Mouse (Mus musculus): ENCODE results near the gene Uaca. TPM values are rescaled to one million over a fixed set of nuclear protein-coding genes. Genes with fewer than 3 reads are reported as not detected.
A peak's percentile ranks its signal among the peaks of the same experiment; 100 is the strongest.

Uaca gene
- polyA plus RNA-seq (2014; fragmentation: Nextera tagmentation; extraction: Ambion mirVana): 12.5 and 20.6 TPM in 2 replicates

- Histone ChIP-seq H3K27me3 (ENCODE audit: control insufficient read depth, insufficient read depth, low read length) (no peaks in the 10 kb centered on the region), H3K9me3 (ENCODE audit: control insufficient read depth, low read depth, low read length) (no peaks in the 10 kb centered on the region), H3K27ac (ENCODE audit: low read length) (peak within 1 kb of the TSS; percentile 77), H3K4me2 (replicated peaks; ENCODE audit: low read depth, low read length) (peak within 1 kb of the TSS; percentile 88), H3K9ac (replicated peaks; ENCODE audit: low read depth, low read length) (peak within 1 kb of the TSS; percentile 69), H3K4me1 (ENCODE audit: control insufficient read depth, insufficient read depth, low read length) (peaks cover 4% of the 10 kb centered on the region; the same call in 1 of the 2 replicates), H3K36me3 (ENCODE audit: control insufficient read depth, insufficient read depth, low read length) (no peaks in the 10 kb centered on the region), H3K4me3 (ENCODE audit: low read depth, low read length) (peak within 1 kb of the TSS; percentile 87)
- under 1% methylated on average over 44 of the region's 45 CpGs for WGBS
- peak; percentile 98 for ATAC-seq (ENCODE audit: insufficient number of reproducible peaks, insufficient read depth, low FRiP score, low read depth)
Measured at GRCm38 (mm10) chr9:60794210-60794840, at the start of gene Uaca. Uaca (plus strand) TSS chr9:60794542.

- no peaks in the 10 kb centered on the region for H3K27me3 ChIP-seq (ENCODE audit: control insufficient read depth, insufficient read depth, low read length)
- no peak overlapping the region for H3K4me3 ChIP-seq (ENCODE audit: low read depth, low read length)
- no peak overlapping the region for H3K9ac ChIP-seq (replicated peaks; ENCODE audit: low read depth, low read length)
- H3K4me1 ChIP-seq (ENCODE audit: control insufficient read depth, insufficient read depth, low read length): peaks cover 12% of the 10 kb centered on the region
- no peaks in the 10 kb centered on the region for H3K36me3 ChIP-seq (ENCODE audit: control insufficient read depth, insufficient read depth, low read length)
- H3K27ac ChIP-seq (ENCODE audit: low read length): no peak overlapping the region
- WGBS: 70% methylated on average over 4 of the region's 4 CpGs
- ATAC-seq (ENCODE audit: insufficient number of reproducible peaks, insufficient read depth, low FRiP score, low read depth): no peak
- no peaks in the 10 kb centered on the region for H3K9me3 ChIP-seq (ENCODE audit: control insufficient read depth, low read depth, low read length)
- H3K4me2 ChIP-seq (replicated peaks; ENCODE audit: low read depth, low read length): no peak overlapping the region
Measured at GRCm38 (mm10) chr9:60744971-60745370, 49.4 kb upstream of the Uaca start.

- no peak overlapping the region for H3K27ac ChIP-seq (ENCODE audit: low read length)
- H3K4me1 ChIP-seq (ENCODE audit: control insufficient read depth, insufficient read depth, low read length): peaks cover 12% of the 10 kb centered on the region
- no peaks in the 10 kb centered on the region for H3K36me3 ChIP-seq (ENCODE audit: control insufficient read depth, insufficient read depth, low read length)
- no peak overlapping the region for H3K4me3 ChIP-seq (ENCODE audit: low read depth, low read length)
- H3K9me3 ChIP-seq (ENCODE audit: control insufficient read depth, low read depth, low read length): no peaks in the 10 kb centered on the region
- no peaks in the 10 kb centered on the region for H3K27me3 ChIP-seq (ENCODE audit: control insufficient read depth, insufficient read depth, low read length)
- WGBS: 57% methylated on average over 6 of the region's 6 CpGs
- no peak overlapping the region for H3K9ac ChIP-seq (replicated peaks; ENCODE audit: low read depth, low read length)
- H3K4me2 ChIP-seq (replicated peaks; ENCODE audit: low read depth, low read length): no peak overlapping the region
- no peak for ATAC-seq (ENCODE audit: insufficient number of reproducible peaks, insufficient read depth, low FRiP score, low read depth)
Measured at GRCm38 (mm10) chr9:60746561-60746960, 47.8 kb upstream of the Uaca start.

GRCm38 (mm10) chr9:60747672-60748071, 46.7 kb upstream of the Uaca start:
- ATAC-seq (ENCODE audit: insufficient number of reproducible peaks, insufficient read depth, low FRiP score, low read depth): no peak
- H3K4me3 ChIP-seq (ENCODE audit: low read depth, low read length): no peak overlapping the region
- WGBS: 87% methylated on average over 5 of the region's 5 CpGs
- no peak overlapping the region for H3K9ac ChIP-seq (replicated peaks; ENCODE audit: low read depth, low read length)
- H3K9me3 ChIP-seq (ENCODE audit: control insufficient read depth, low read depth, low read length): no peaks in the 10 kb centered on the region
- no peaks in the 10 kb centered on the region for H3K36me3 ChIP-seq (ENCODE audit: control insufficient read depth, insufficient read depth, low read length)
- H3K27me3 ChIP-seq (ENCODE audit: control insufficient read depth, insufficient read depth, low read length): no peaks in the 10 kb centered on the region
- H3K4me2 ChIP-seq (replicated peaks; ENCODE audit: low read depth, low read length): no peak overlapping the region
- H3K27ac ChIP-seq (ENCODE audit: low read length): no peak overlapping the region
- peaks cover 8% of the 10 kb centered on the region for H3K4me1 ChIP-seq (ENCODE audit: control insufficient read depth, insufficient read depth, low read length)

GRCm38 (mm10) chr9:60748191-60748590, 46.2 kb upstream of the Uaca start:
- ATAC-seq (ENCODE audit: insufficient number of reproducible peaks, insufficient read depth, low FRiP score, low read depth): no peak
- 79% methylated on average over 2 of the region's 2 CpGs for WGBS
- H3K27ac ChIP-seq (ENCODE audit: low read length): no peak overlapping the region

GRCm38 (mm10) chr9:60749105-60749504, 45.2 kb upstream of the Uaca start:
- no peak overlapping the region for H3K4me2 ChIP-seq (replicated peaks; ENCODE audit: low read depth, low read length)
- no peak overlapping the region for H3K27ac ChIP-seq (ENCODE audit: low read length)
- H3K4me1 ChIP-seq (ENCODE audit: control insufficient read depth, insufficient read depth, low read length): no peaks in the 10 kb centered on the region
- 93% methylated on average over 2 of the region's 2 CpGs for WGBS
- no peak overlapping the region for H3K4me3 ChIP-seq (ENCODE audit: low read depth, low read length)
- no peaks in the 10 kb centered on the region for H3K36me3 ChIP-seq (ENCODE audit: control insufficient read depth, insufficient read depth, low read length)
- H3K9me3 ChIP-seq (ENCODE audit: control insufficient read depth, low read depth, low read length): no peaks in the 10 kb centered on the region
- no peak overlapping the region for H3K9ac ChIP-seq (replicated peaks; ENCODE audit: low read depth, low read length)
- ATAC-seq (ENCODE audit: insufficient number of reproducible peaks, insufficient read depth, low FRiP score, low read depth): no peak
- H3K27me3 ChIP-seq (ENCODE audit: control insufficient read depth, insufficient read depth, low read length): no peaks in the 10 kb centered on the region

More at GRCm38 (mm10) chr9:60748191-60748590, 46.2 kb upstream of the Uaca start:
- no peak overlapping the region for H3K9ac ChIP-seq (replicated peaks; ENCODE audit: low read depth, low read length)
- H3K4me3 ChIP-seq (ENCODE audit: low read depth, low read length): no peak overlapping the region
- peaks cover 3% of the 10 kb centered on the region for H3K4me1 ChIP-seq (ENCODE audit: control insufficient read depth, insufficient read depth, low read length)
- H3K9me3 ChIP-seq (ENCODE audit: control insufficient read depth, low read depth, low read length): no peaks in the 10 kb centered on the region
- no peaks in the 10 kb centered on the region for H3K27me3 ChIP-seq (ENCODE audit: control insufficient read depth, insufficient read depth, low read length)
- no peak overlapping the region for H3K4me2 ChIP-seq (replicated peaks; ENCODE audit: low read depth, low read length)
- H3K36me3 ChIP-seq (ENCODE audit: control insufficient read depth, insufficient read depth, low read length): no peaks in the 10 kb centered on the region

- H3K4me3 ChIP-seq (ENCODE audit: low read depth, low read length): no peak overlapping the region
- no peak overlapping the region for H3K27ac ChIP-seq (ENCODE audit: low read length)
- WGBS: 94% methylated on average over 5 of the region's 5 CpGs
- H3K4me1 ChIP-seq (ENCODE audit: control insufficient read depth, insufficient read depth, low read length): no peaks in the 10 kb centered on the region
- no peak for ATAC-seq (ENCODE audit: insufficient number of reproducible peaks, insufficient read depth, low FRiP score, low read depth)
- no peaks in the 10 kb centered on the region for H3K36me3 ChIP-seq (ENCODE audit: control insufficient read depth, insufficient read depth, low read length)
- H3K4me2 ChIP-seq (replicated peaks; ENCODE audit: low read depth, low read length): no peak overlapping the region
- H3K9me3 ChIP-seq (ENCODE audit: control insufficient read depth, low read depth, low read length): no peaks in the 10 kb centered on the region
- H3K27me3 ChIP-seq (ENCODE audit: control insufficient read depth, insufficient read depth, low read length): no peaks in the 10 kb centered on the region
- H3K9ac ChIP-seq (replicated peaks; ENCODE audit: low read depth, low read length): no peak overlapping the region
Measured at GRCm38 (mm10) chr9:60751098-60751497, 43.2 kb upstream of the Uaca start.

GRCm38 (mm10) chr9:60751971-60752370, 42.4 kb upstream of the Uaca start:
- no peak overlapping the region for H3K27ac ChIP-seq (ENCODE audit: low read length)
- 58% methylated on average over 6 of the region's 6 CpGs for WGBS
- H3K4me3 ChIP-seq (ENCODE audit: low read depth, low read length): no peak overlapping the region
- no peaks in the 10 kb centered on the region for H3K4me1 ChIP-seq (ENCODE audit: control insufficient read depth, insufficient read depth, low read length)
- no peak overlapping the region for H3K9ac ChIP-seq (replicated peaks; ENCODE audit: low read depth, low read length)
- H3K9me3 ChIP-seq (ENCODE audit: control insufficient read depth, low read depth, low read length): no peaks in the 10 kb centered on the region
- H3K4me2 ChIP-seq (replicated peaks; ENCODE audit: low read depth, low read length): no peak overlapping the region
- ATAC-seq (ENCODE audit: insufficient number of reproducible peaks, insufficient read depth, low FRiP score, low read depth): no peak
- no peaks in the 10 kb centered on the region for H3K27me3 ChIP-seq (ENCODE audit: control insufficient read depth, insufficient read depth, low read length)
- no peaks in the 10 kb centered on the region for H3K36me3 ChIP-seq (ENCODE audit: control insufficient read depth, insufficient read depth, low read length)

GRCm38 (mm10) chr9:60752636-60753035, 41.7 kb upstream of the Uaca start:
- ATAC-seq (ENCODE audit: insufficient number of reproducible peaks, insufficient read depth, low FRiP score, low read depth): no peak
- H3K36me3 ChIP-seq (ENCODE audit: control insufficient read depth, insufficient read depth, low read length): no peaks in the 10 kb centered on the region
- no peak overlapping the region for H3K9ac ChIP-seq (replicated peaks; ENCODE audit: low read depth, low read length)
- H3K4me3 ChIP-seq (ENCODE audit: low read depth, low read length): no peak overlapping the region
- H3K4me1 ChIP-seq (ENCODE audit: control insufficient read depth, insufficient read depth, low read length): peaks cover 3% of the 10 kb centered on the region
- H3K4me2 ChIP-seq (replicated peaks; ENCODE audit: low read depth, low read length): no peak overlapping the region
- no peaks in the 10 kb centered on the region for H3K9me3 ChIP-seq (ENCODE audit: control insufficient read depth, low read depth, low read length)
- no peak overlapping the region for H3K27ac ChIP-seq (ENCODE audit: low read length)
- no peaks in the 10 kb centered on the region for H3K27me3 ChIP-seq (ENCODE audit: control insufficient read depth, insufficient read depth, low read length)
